Mouse (Mus musculus) neural tube, embryonic 11.5 days (tissue): Measurements from ENCODE around the gene Ruvbl2. TPM values are rescaled to one million over a fixed set of nuclear protein-coding genes. Genes with fewer than 3 reads are reported as not detected.

Source experiments
- ATAC-seq: fragments of 200-750 bp; cut with Nextera tagmentation; 2 replicates; pipeline ENCODE4 v1.8.0; 2017; ENCODE audit warnings: moderate number of reproducible peaks, mild to moderate bottlenecking, moderate TSS enrichment, moderate library complexity; ENCODE audit not compliant: insufficient read depth, low FRiP score, low TSS enrichment
- DNase-seq: peaks from one replicate; pipeline ENCODE4 v3.0.0-alpha.2; 2015; ENCODE audit warnings: low spot score
- H3K27ac ChIP-seq: fragments of 300-500 bp; sonication (generic); 2 replicates; pipeline ENCODE4 v1.5.1; 2014; ENCODE audit warnings: low read depth, mild to moderate bottlenecking, low read length
- H3K27me3 ChIP-seq: fragments of 300-500 bp; sonication (generic); 2 replicates; pipeline ENCODE4 v1.6.1; 2014; ENCODE audit warnings: mild to moderate bottlenecking, low read length, mixed read lengths; ENCODE audit not compliant: control insufficient read depth, insufficient read depth
- H3K36me3 ChIP-seq: fragments of 300-500 bp; sonication (generic); 2 replicates; pipeline ENCODE4 v1.6.1; 2014; ENCODE audit warnings: mild to moderate bottlenecking, low read length, moderate library complexity, mixed read lengths; ENCODE audit not compliant: control insufficient read depth, insufficient read depth
- H3K4me1 ChIP-seq: fragments of 300-500 bp; sonication (generic); 2 replicates; pipeline ENCODE4 v1.6.1; 2014; ENCODE audit warnings: low read length, mixed read lengths; ENCODE audit not compliant: control insufficient read depth, insufficient read depth
- H3K4me2 ChIP-seq: fragments of 300-500 bp; sonication (generic); 2 replicates; pipeline ENCODE4 v1.6.1; 2014; ENCODE audit warnings: low read depth, mild to moderate bottlenecking, moderate library complexity
- H3K4me3 ChIP-seq: fragments of 300-500 bp; sonication (generic); 2 replicates; pipeline ENCODE4 v1.5.1; 2014; ENCODE audit warnings: low read depth, low read length
- H3K9ac ChIP-seq: fragments of 300-500 bp; sonication (generic); 2 replicates; pipeline ENCODE4 v1.6.1; 2014; ENCODE audit warnings: mild to moderate bottlenecking, low read length
- H3K9me3 ChIP-seq: fragments of 300-500 bp; sonication (generic); 2 replicates; pipeline ENCODE4 v1.6.1; 2016; ENCODE audit warnings: low read length; ENCODE audit not compliant: control insufficient read depth
- WGBS: fragments of 180-500 bp; shearing (Covaris S2); extraction: QIAGEN DNeasy Blood & Tissue Kit; methylation state at CpG from one replicate; pipeline ENCODE4 v1.1.7; 2014; 5-methylcytosine and 5-hydroxymethylcytosine counted together
- polyA plus RNA-seq: library from polyadenylated mRNA; unstranded; fragments of >200 nt; fragmentation: Nextera tagmentation; extraction: Ambion mirVana; gene quantifications from 2 replicates; pipeline ENCODE4 v1.2.1, GENCODE M21; 2014

The Ruvbl2 gene
- polyA plus RNA-seq, 1 experiment from 2014 or later: 172 TPM

- Histone ChIP-seq H3K9ac (peak overlapping the region; percentile 93), H3K4me1 (peaks cover 22% of the 10 kb centered on the region), H3K9me3 (no peaks in the 10 kb centered on the region), H3K4me3 (peak overlapping the region; percentile 73), H3K27ac (peak overlapping the region; percentile 92), H3K4me2 (peak overlapping the region; percentile 87), H3K27me3 (no peaks in the 10 kb centered on the region), H3K36me3 (peaks cover 10% of the 10 kb centered on the region)
- ATAC-seq (peak; percentile 69), DNase-seq (peak; percentile 88)
- WGBS: under 1% methylated on average over 43 of the region's 43 CpGs
Observed at GRCm38 (mm10) chr7:45458748-45459563, 21.1 kb upstream of the Ruvbl2 start.

GRCm38 (mm10) chr7:45457204-45458060, 19.5 kb upstream of the Ruvbl2 start:
- Histone ChIP-seq H3K9ac (peak overlapping the region; percentile 93; the same call in 1 of the 2 replicates), H3K27ac (no peak overlapping the region), H3K4me2 (peak overlapping the region; percentile 87), H3K4me3 (peak overlapping the region; percentile 73), H3K36me3 (peaks cover 11% of the 10 kb centered on the region), H3K4me1 (peaks cover 22% of the 10 kb centered on the region), H3K9me3 (no peaks in the 10 kb centered on the region), H3K27me3 (no peaks in the 10 kb centered on the region)
- no peak for ATAC-seq
- no peak for DNase-seq
- WGBS: 76% methylated on average over 9 of the region's 10 CpGs

- ATAC-seq (no peak), DNase-seq (no peak)
- H3K4me1 ChIP-seq: peaks cover 22% of the 10 kb centered on the region
- H3K36me3 ChIP-seq: peaks cover 9% of the 10 kb centered on the region
- H3K4me3 ChIP-seq: peak overlapping the region; percentile 73
- no peak overlapping the region for H3K9ac ChIP-seq
- WGBS: 62% methylated on average over 9 of the region's 9 CpGs
- H3K9me3 ChIP-seq: no peaks in the 10 kb centered on the region
- peak overlapping the region; percentile 87 for H3K4me2 ChIP-seq
- no peaks in the 10 kb centered on the region for H3K27me3 ChIP-seq
- H3K27ac ChIP-seq: no peak overlapping the region
Observed at GRCm38 (mm10) chr7:45456721-45457203, 18.9 kb upstream of the Ruvbl2 start.

- H3K9ac ChIP-seq: no peak overlapping the region
- no peak overlapping the region for H3K27ac ChIP-seq
Observed at GRCm38 (mm10) chr7:45455932-45456696, 18.2 kb upstream of the Ruvbl2 start.

GRCm38 (mm10) chr7:45454971-45455370, 17.1 kb upstream of the Ruvbl2 start:
- Histone ChIP-seq H3K9ac (no peak overlapping the region), H3K4me1 (peaks cover 14% of the 10 kb centered on the region; the same call in 1 of the 2 replicates), H3K36me3 (peaks cover 9% of the 10 kb centered on the region), H3K4me2 (no peak overlapping the region), H3K27me3 (no peaks in the 10 kb centered on the region), H3K9me3 (no peaks in the 10 kb centered on the region), H3K4me3 (no peak overlapping the region), H3K27ac (0 out of 2 replicates have a peak overlapping the region, but pooled peaks have one; percentile 14)
- DNase-seq (no peak), ATAC-seq (no peak)
- 90% methylated on average over 15 of the region's 15 CpGs for WGBS

More at GRCm38 (mm10) chr7:45455932-45456696, 18.2 kb upstream of the Ruvbl2 start:
- 79% methylated on average over 13 of the region's 13 CpGs for WGBS
- no peak overlapping the region for H3K4me2 ChIP-seq
- H3K9me3 ChIP-seq: no peaks in the 10 kb centered on the region
- ATAC-seq (no peak), DNase-seq (no peak)
- H3K36me3 ChIP-seq: peaks cover 9% of the 10 kb centered on the region
- peaks cover 22% of the 10 kb centered on the region for H3K4me1 ChIP-seq
- no peaks in the 10 kb centered on the region for H3K27me3 ChIP-seq
- H3K4me3 ChIP-seq: no peak overlapping the region

GRCm38 (mm10) chr7:45451344-45451982, 13.6 kb upstream of the Ruvbl2 start:
- no peaks in the 10 kb centered on the region for H3K27me3 ChIP-seq
- no peaks in the 10 kb centered on the region for H3K9me3 ChIP-seq
- H3K4me1 ChIP-seq: no peaks in the 10 kb centered on the region
- H3K36me3 ChIP-seq: peaks cover 2% of the 10 kb centered on the region; the same call in 1 of the 2 replicates
- no peak overlapping the region for H3K4me2 ChIP-seq
- WGBS: 54% methylated on average over 23 of the region's 23 CpGs
- H3K9ac ChIP-seq: no peak overlapping the region
- no peak overlapping the region for H3K27ac ChIP-seq
- H3K4me3 ChIP-seq: no peak overlapping the region
- peak; percentile 55; the same call in 1 of the 2 replicates for ATAC-seq
- peak; percentile 83 for DNase-seq

- Histone ChIP-seq H3K4me3 (no peak overlapping the region), H3K27ac (no peak overlapping the region), H3K36me3 (peaks cover 2% of the 10 kb centered on the region; the same call in 1 of the 2 replicates), H3K4me2 (no peak overlapping the region), H3K9ac (no peak overlapping the region), H3K27me3 (no peaks in the 10 kb centered on the region), H3K9me3 (no peaks in the 10 kb centered on the region), H3K4me1 (no peaks in the 10 kb centered on the region)
- 91% methylated on average over 1 of the region's 1 CpGs for WGBS
- DNase-seq (no peak), ATAC-seq (no peak)
Observed at GRCm38 (mm10) chr7:45449974-45450373, 12.1 kb upstream of the Ruvbl2 start.
